Mouse (Mus musculus) embryonic facial prominence, embryonic 11.5 days (tissue): Measurements from ENCODE around the gene Rab31. TPM values are rescaled to one million over a fixed set of nuclear protein-coding genes. Genes with fewer than 3 reads are reported as not detected.

Source experiments
- ATAC-seq: fragments of 200-750 bp; cut with Nextera tagmentation; replicated peaks from 2 replicates; pipeline ENCODE4 v1.8.0; 2017; ENCODE audit warnings: low read depth; ENCODE audit not compliant: insufficient number of reproducible peaks, low FRiP score, low TSS enrichment
- DNase-seq: peaks from one replicate; pipeline ENCODE4 v3.0.0-alpha.2; 2015; ENCODE audit warnings: low spot score
- H3K27ac ChIP-seq: fragments of 300-500 bp; sonication (generic); replicated peaks from 2 replicates; pipeline ENCODE4 v1.5.1; 2014; ENCODE audit warnings: mild to moderate bottlenecking, low read depth, low read length, control low read depth
- H3K27me3 ChIP-seq: fragments of 300-500 bp; sonication (generic); 2 replicates; pipeline ENCODE4 v1.6.1; 2014; ENCODE audit warnings: mild to moderate bottlenecking, low read length, moderate library complexity, mixed read lengths; ENCODE audit not compliant: control insufficient read depth, insufficient read depth
- H3K36me3 ChIP-seq: fragments of 300-500 bp; sonication (generic); replicated peaks from 2 replicates; pipeline ENCODE4 v1.6.1; 2014; ENCODE audit warnings: low read depth, mild to moderate bottlenecking, low read length, moderate library complexity, mixed read lengths; ENCODE audit not compliant: control insufficient read depth, insufficient read depth
- H3K4me1 ChIP-seq: fragments of 300-500 bp; sonication (generic); 2 replicates; pipeline ENCODE4 v1.6.1; 2014; ENCODE audit warnings: low read length, mixed read lengths; ENCODE audit not compliant: control insufficient read depth, insufficient read depth
- H3K4me2 ChIP-seq: fragments of 300-500 bp; sonication (generic); 2 replicates; pipeline ENCODE4 v1.6.1; 2014; ENCODE audit warnings: low read depth, mild to moderate bottlenecking, control low read depth, low read length, moderate library complexity
- H3K4me3 ChIP-seq: fragments of 300-500 bp; sonication (generic); 2 replicates; pipeline ENCODE4 v1.5.1; 2014; ENCODE audit warnings: low read depth, low read length, control low read depth
- H3K9ac ChIP-seq: fragments of 300-500 bp; sonication (generic); replicated peaks from 2 replicates; pipeline ENCODE4 v1.6.1; 2014; ENCODE audit warnings: mild to moderate bottlenecking, control low read depth, low read length
- H3K9me3 ChIP-seq: fragments of 300-500 bp; sonication (generic); replicated peaks from 2 replicates; pipeline ENCODE4 v1.6.1; 2016; ENCODE audit warnings: mild to moderate bottlenecking, low read length, inconsistent platforms, mixed read lengths; ENCODE audit not compliant: control insufficient read depth
- WGBS: fragments of 180-500 bp; shearing (Covaris S2); extraction: QIAGEN DNeasy Blood & Tissue Kit; methylation state at CpG from one replicate; pipeline ENCODE4 v1.1.7; 2014; 5-methylcytosine and 5-hydroxymethylcytosine counted together
- polyA plus RNA-seq: library from polyadenylated mRNA; unstranded; fragments of >200 nt; fragmentation: Nextera tagmentation; extraction: Ambion mirVana; gene quantifications from 2 replicates; pipeline ENCODE4 v1.2.1, GENCODE M21; 2014

Gene Rab31
- polyA plus RNA-seq, 1 experiment from 2014 or later: 80.5 TPM

- Histone ChIP-seq H3K4me2 (no peak overlapping the region), H3K36me3 (no peaks in the 10 kb centered on the region; the same call in 1 of the 2 replicates), H3K27ac (no peak overlapping the region), H3K4me3 (no peak overlapping the region), H3K4me1 (no peaks in the 10 kb centered on the region), H3K9ac (no peak overlapping the region), H3K27me3 (no peaks in the 10 kb centered on the region), H3K9me3 (no peaks in the 10 kb centered on the region)
- WGBS: 94% methylated on average over 4 of the region's 4 CpGs
- DNase-seq: no peak
- no peak for ATAC-seq
Observed at GRCm38 (mm10) chr17:65787261-65787660, 14.7 kb upstream of the Rab31 start.

GRCm38 (mm10) chr17:65786225-65786624, 13.7 kb upstream of the Rab31 start:
- Histone ChIP-seq H3K9me3 (no peaks in the 10 kb centered on the region), H3K9ac (no peak overlapping the region), H3K27ac (no peak overlapping the region), H3K4me2 (no peak overlapping the region), H3K36me3 (no peaks in the 10 kb centered on the region; the same call in 1 of the 2 replicates), H3K4me1 (no peaks in the 10 kb centered on the region; the same call in 1 of the 2 replicates), H3K27me3 (no peaks in the 10 kb centered on the region), H3K4me3 (no peak overlapping the region)
- DNase-seq (no peak), ATAC-seq (no peak)
- 84% methylated on average over 7 of the region's 7 CpGs for WGBS

GRCm38 (mm10) chr17:65785707-65786106, 13.2 kb upstream of the Rab31 start:
- H3K9ac ChIP-seq: no peak overlapping the region
- no peak overlapping the region for H3K27ac ChIP-seq
- no peak overlapping the region for H3K4me3 ChIP-seq
- no peak overlapping the region for H3K4me2 ChIP-seq
- no peaks in the 10 kb centered on the region; the same call in 1 of the 2 replicates for H3K4me1 ChIP-seq
- H3K9me3 ChIP-seq: no peaks in the 10 kb centered on the region
- no peak for DNase-seq
- no peaks in the 10 kb centered on the region for H3K27me3 ChIP-seq
- no peaks in the 10 kb centered on the region; the same call in 1 of the 2 replicates for H3K36me3 ChIP-seq
- no peak for ATAC-seq

- H3K4me2 ChIP-seq: peak overlapping the region; percentile 29
- no peak for ATAC-seq
- no peaks in the 10 kb centered on the region; the same call in 1 of the 2 replicates for H3K36me3 ChIP-seq
- DNase-seq: no peak
- H3K9me3 ChIP-seq: no peaks in the 10 kb centered on the region
- H3K4me3 ChIP-seq: no peak overlapping the region; the same call in 1 of the 2 replicates
- 80% methylated on average over 8 of the region's 8 CpGs for WGBS
- no peak overlapping the region for H3K27ac ChIP-seq
- no peaks in the 10 kb centered on the region for H3K27me3 ChIP-seq
- H3K4me1 ChIP-seq: no peaks in the 10 kb centered on the region; the same call in 1 of the 2 replicates
- H3K9ac ChIP-seq: no peak overlapping the region
Observed at GRCm38 (mm10) chr17:65784610-65785140, 12.1 kb upstream of the Rab31 start.

GRCm38 (mm10) chr17:65783182-65784161, 10.9 kb upstream of the Rab31 start:
- Histone ChIP-seq H3K9me3 (no peaks in the 10 kb centered on the region), H3K9ac (peak overlapping the region; percentile 99), H3K4me2 (peak overlapping the region; percentile 79), H3K27me3 (no peaks in the 10 kb centered on the region), H3K36me3 (no peaks in the 10 kb centered on the region; the same call in 1 of the 2 replicates), H3K4me3 (peak overlapping the region; percentile 92), H3K4me1 (no peaks in the 10 kb centered on the region; the same call in 1 of the 2 replicates), H3K27ac (peak overlapping the region; percentile 99)
- ATAC-seq (peak; percentile 25), DNase-seq (peak; percentile 84)
- WGBS: under 1% methylated on average over 75 of the region's 135 CpGs

GRCm38 (mm10) chr17:65782551-65783141, 10.1 kb upstream of the Rab31 start, which contains the start of gene Ppp4r1:
Gene Ppp4r1, plus strand, starts transcription at chr17:65782573.
- peak within 1 kb of the TSS; percentile 79 for H3K4me2 ChIP-seq
- H3K4me3 ChIP-seq: peak within 1 kb of the TSS; percentile 92
- no peaks in the 10 kb centered on the region for H3K9me3 ChIP-seq
- DNase-seq: peak; percentile 83
- no peaks in the 10 kb centered on the region for H3K27me3 ChIP-seq
- H3K36me3 ChIP-seq: no peaks in the 10 kb centered on the region; the same call in 1 of the 2 replicates
- H3K27ac ChIP-seq: peak within 1 kb of the TSS; percentile 99
- under 1% methylated on average over 65 of the region's 81 CpGs for WGBS
- no peaks in the 10 kb centered on the region; the same call in 1 of the 2 replicates for H3K4me1 ChIP-seq
- peak; percentile 89 for ATAC-seq
- H3K9ac ChIP-seq: peak within 1 kb of the TSS; percentile 99

- no peak for ATAC-seq
- WGBS: 98% methylated on average over 2 of the region's 2 CpGs
Observed at GRCm38 (mm10) chr17:65780970-65781369, 8.4 kb upstream of the Rab31 start.

More at GRCm38 (mm10) chr17:65780970-65781369, 8.4 kb upstream of the Rab31 start:
- H3K27me3 ChIP-seq: no peaks in the 10 kb centered on the region
- H3K36me3 ChIP-seq: no peaks in the 10 kb centered on the region
- DNase-seq: no peak
- H3K4me1 ChIP-seq: no peaks in the 10 kb centered on the region; the same call in 1 of the 2 replicates
- no peak overlapping the region for H3K27ac ChIP-seq
- no peak overlapping the region for H3K4me3 ChIP-seq
- H3K9ac ChIP-seq: no peak overlapping the region
- no peak overlapping the region for H3K4me2 ChIP-seq
- no peaks in the 10 kb centered on the region for H3K9me3 ChIP-seq
